In the genomic region with DNA sequence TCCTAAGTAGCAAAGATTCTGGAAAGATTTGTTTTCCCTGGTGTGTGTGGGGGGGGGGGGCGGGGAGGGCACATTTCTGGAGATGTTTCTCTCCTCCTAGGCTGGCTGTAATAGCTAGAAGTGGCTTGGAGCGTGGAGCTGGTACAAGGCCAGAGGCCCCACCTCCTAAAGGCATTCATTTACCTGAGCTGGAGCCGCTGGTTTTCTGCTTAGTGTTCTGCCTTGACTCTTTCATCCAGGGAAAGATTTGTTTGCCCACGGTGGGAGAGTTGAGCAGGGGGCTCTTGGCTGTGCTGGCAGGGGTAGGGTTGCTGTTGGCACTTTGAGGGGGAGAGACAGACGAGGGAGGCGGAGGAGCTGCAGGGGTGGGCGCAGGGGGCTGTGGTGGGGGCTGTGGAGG, we compare ENCODE assay signal across 13 mouse cellular contexts. TPM values are rescaled to one million over a fixed set of nuclear protein-coding genes. Genes with fewer than 3 reads are reported as not detected.
DNase-seq lines count a peak whose midpoint lies in the region; ATAC-seq lines count a peak whose summit lies in the region.
"Had no signal": no experiment of that assay in that cellular context is flagged by ENCODE, and none has a peak within 500 bp of the region (broad histone marks: within the 10 kb centered on the region; RNA-seq: fewer than 3 reads in every experiment).

No protein-coding gene starts in this region.

- no peaks in the 10 kb centered on the region for H3K9me3 ChIP-seq in heart, embryonic 12.5 days (replicated peaks)
- no peaks in the 10 kb centered on the region for H3K9me3 ChIP-seq in embryonic facial prominence, embryonic 13.5 days
- H3K9me3 ChIP-seq in kidney, embryonic 14.5 days (ENCODE audit: control insufficient read depth, low read length), result no peaks in the 10 kb centered on the region

- peak overlapping the region; percentile 49 for H3K4me2 ChIP-seq in heart, embryonic 12.5 days
- H3K4me2 ChIP-seq in embryonic facial prominence, embryonic 13.5 days, result peak overlapping the region; percentile 48
- peak overlapping the region; percentile 59 for H3K4me2 ChIP-seq in kidney, embryonic 14.5 days (replicated peaks; ENCODE audit: low read depth, low read length)

- no peak overlapping the region for H3K9ac ChIP-seq in heart, embryonic 12.5 days
- no peak overlapping the region for H3K9ac ChIP-seq in embryonic facial prominence, embryonic 13.5 days
- peak overlapping the region; percentile 47 for H3K9ac ChIP-seq in kidney, embryonic 14.5 days (ENCODE audit: low read depth, low read length)

- ATAC-seq in heart, embryonic 12.5 days (ENCODE audit: insufficient number of reproducible peaks, low FRiP score), result no peak
- ATAC-seq in embryonic facial prominence, embryonic 13.5 days (ENCODE audit: insufficient number of reproducible peaks, insufficient read depth, low FRiP score, low TSS enrichment, low read depth), result no peak
- ATAC-seq in kidney, embryonic 14.5 days (ENCODE audit: low FRiP score, low TSS enrichment), result no peak; the same call in 1 of the 2 replicates
- no peak for ATAC-seq in frontal cortex, adult (ENCODE audit: low TSS enrichment)
- ATAC-seq: CD4-positive, CD25-positive, alpha-beta regulatory T cell, adult 4 months had no signal

- intact Hi-C loops in heart, postnatal 36 days (cut with DNase I), result no loop called here

- WGBS in heart, embryonic 12.5 days, result 21% methylated on average over 7 of the region's 7 CpGs
- 4% methylated on average over 7 of the region's 7 CpGs for WGBS in embryonic facial prominence, embryonic 13.5 days
- 12% methylated on average over 7 of the region's 7 CpGs for WGBS in kidney, embryonic 14.5 days

- H3K36me3 ChIP-seq in heart, embryonic 12.5 days, result no peaks in the 10 kb centered on the region
- no peaks in the 10 kb centered on the region for H3K36me3 ChIP-seq in embryonic facial prominence, embryonic 13.5 days
- peaks cover 15% of the 10 kb centered on the region; the same call in 1 of the 2 replicates for H3K36me3 ChIP-seq in kidney, embryonic 14.5 days (ENCODE audit: control insufficient read depth, insufficient read depth, low read length)

- no peak overlapping the region for H3K27ac ChIP-seq in heart, embryonic 12.5 days (ENCODE audit: poor library complexity, severe bottlenecking)
- no peak overlapping the region for H3K27ac ChIP-seq in embryonic facial prominence, embryonic 13.5 days
- H3K27ac ChIP-seq in kidney, embryonic 14.5 days (ENCODE audit: low read depth, low read length), result peak overlapping the region; percentile 97

- DNase-seq in heart, postnatal 36 days, result no peak
- DNase-seq in neural tube, embryonic 10.5 days (ENCODE audit: extremely low spot score, low spot score), result peak; percentile 62
- DNase-seq in cerebellum, adult 18-20 months, result no peak
- DNase-seq in right cerebral cortex, postnatal 14 days, result no peak

- peaks cover 90% of the 10 kb centered on the region for H3K27me3 ChIP-seq in heart, embryonic 12.5 days (replicated peaks)
- H3K27me3 ChIP-seq in embryonic facial prominence, embryonic 13.5 days, result peaks cover 99% of the 10 kb centered on the region
- no peaks in the 10 kb centered on the region; the same call in 1 of the 2 replicates for H3K27me3 ChIP-seq in kidney, embryonic 14.5 days (ENCODE audit: control insufficient read depth, insufficient read depth, low read length)

- H3K4me3 ChIP-seq in heart, embryonic 12.5 days, result peak overlapping the region; percentile 24
- no peak overlapping the region for H3K4me3 ChIP-seq in embryonic facial prominence, embryonic 13.5 days
- H3K4me3 ChIP-seq in kidney, embryonic 14.5 days (ENCODE audit: low read length), result peak overlapping the region; percentile 35

- H3K4me1 ChIP-seq in heart, embryonic 12.5 days (replicated peaks), result peaks cover 25% of the 10 kb centered on the region
- H3K4me1 ChIP-seq in embryonic facial prominence, embryonic 13.5 days, result peaks cover 13% of the 10 kb centered on the region
- peaks cover 72% of the 10 kb centered on the region for H3K4me1 ChIP-seq in kidney, embryonic 14.5 days (ENCODE audit: control insufficient read depth, insufficient read depth, low read length)

RNA-seq across cellular contexts. Expression of gene 5730596B20Rik, which starts 5.4 kb away (rescaled TPM):
- polyA plus RNA-seq in heart, embryonic 12.5 days (2016; fragmentation: Nextera tagmentation; extraction: Ambion mirVana), result 0.15 and 0.36 TPM in 2 replicates
- under 1 TPM in 1 of 2 experiments, not detected in 1; 0.08 TPM for total RNA-seq in heart, postnatal 36 days (2021)
- polyA plus RNA-seq in embryonic facial prominence, embryonic 13.5 days (2015; fragmentation: Nextera tagmentation; extraction: Ambion mirVana), result 0.08 TPM in 1 of 2 replicates, not detected in the other
- 2.7 and 2.9 TPM in 2 replicates for polyA plus RNA-seq in kidney, embryonic 14.5 days (2014; fragmentation: Nextera tagmentation; extraction: Ambion mirVana)
- total RNA-seq: common myeloid progenitor, adult 5-6 weeks; gastrocnemius, postnatal 25 days; neutrophil, adult 5-6 weeks had no signal
- polyA plus RNA-seq: CD4-positive, CD25-positive, alpha-beta regulatory T cell, adult 4 months had no signal

RNA-seq across cellular contexts. Expression of gene Hoxa2, which starts 7.3 kb away (rescaled TPM):
- polyA plus RNA-seq in heart, embryonic 12.5 days (2016; fragmentation: Nextera tagmentation; extraction: Ambion mirVana), result 0.98 and 1.2 TPM in 2 replicates
- total RNA-seq in heart, postnatal 36 days (2021), result under 1 TPM in 1 of 2 experiments, not detected in 1; 0.62 TPM
- 0.19 and 1.6 TPM in 2 replicates for polyA plus RNA-seq in embryonic facial prominence, embryonic 13.5 days (2015; fragmentation: Nextera tagmentation; extraction: Ambion mirVana)
- polyA plus RNA-seq in kidney, embryonic 14.5 days (2014; fragmentation: Nextera tagmentation; extraction: Ambion mirVana), result 4.7 and 5.5 TPM in 2 replicates
- total RNA-seq: common myeloid progenitor, adult 5-6 weeks; neutrophil, adult 5-6 weeks had no signal
- polyA plus RNA-seq: CD4-positive, CD25-positive, alpha-beta regulatory T cell, adult 4 months had no signal

RNA-seq across cellular contexts. Expression of gene Hoxa1, which starts 13.8 kb away (rescaled TPM):
- 0.89 and 1.3 TPM in 2 replicates for polyA plus RNA-seq in heart, embryonic 12.5 days (2016; fragmentation: Nextera tagmentation; extraction: Ambion mirVana)
- total RNA-seq in heart, postnatal 36 days (2021), result under 1 TPM; 0.14 to 0.24 TPM
- 0.21 and 0.84 TPM in 2 replicates for polyA plus RNA-seq in embryonic facial prominence, embryonic 13.5 days (2015; fragmentation: Nextera tagmentation; extraction: Ambion mirVana)
- polyA plus RNA-seq in kidney, embryonic 14.5 days (2014; fragmentation: Nextera tagmentation; extraction: Ambion mirVana), result 0.64 and 1.0 TPM in 2 replicates
- total RNA-seq: common myeloid progenitor, adult 5-6 weeks; liver, adult 2 months; neutrophil, adult 5-6 weeks had no signal
- polyA plus RNA-seq: CD4-positive, CD25-positive, alpha-beta regulatory T cell, adult 4 months had no signal

RNA-seq across cellular contexts. Expression of gene Hoxa4, which starts 19.6 kb away (rescaled TPM):
- polyA plus RNA-seq in heart, embryonic 12.5 days (2016; fragmentation: Nextera tagmentation; extraction: Ambion mirVana), result 0.38 and 0.39 TPM in 2 replicates
- total RNA-seq in heart, postnatal 36 days (2021), result under 1 TPM; 0.43 to 0.67 TPM
- 0.46 TPM in 1 of 2 replicates, not detected in the other for polyA plus RNA-seq in embryonic facial prominence, embryonic 13.5 days (2015; fragmentation: Nextera tagmentation; extraction: Ambion mirVana)
- 3.1 and 3.6 TPM in 2 replicates for polyA plus RNA-seq in kidney, embryonic 14.5 days (2014; fragmentation: Nextera tagmentation; extraction: Ambion mirVana)
- total RNA-seq: neutrophil, adult 5-6 weeks had no signal
- polyA plus RNA-seq: CD4-positive, CD25-positive, alpha-beta regulatory T cell, adult 4 months had no signal

RNA-seq across cellular contexts. Expression of gene Hoxa5, which starts 32.4 kb away (rescaled TPM):
- polyA plus RNA-seq in heart, embryonic 12.5 days (2016; fragmentation: Nextera tagmentation; extraction: Ambion mirVana), result 0.96 and 1.7 TPM in 2 replicates
- under 1 TPM; 0.62 to 0.72 TPM for total RNA-seq in heart, postnatal 36 days (2021)
- polyA plus RNA-seq in embryonic facial prominence, embryonic 13.5 days (2015; fragmentation: Nextera tagmentation; extraction: Ambion mirVana), result 0.18 and 4.8 TPM in 2 replicates
- polyA plus RNA-seq in kidney, embryonic 14.5 days (2014; fragmentation: Nextera tagmentation; extraction: Ambion mirVana), result 15.7 and 16.6 TPM in 2 replicates
- total RNA-seq: neutrophil, adult 5-6 weeks had no signal
- polyA plus RNA-seq: CD4-positive, CD25-positive, alpha-beta regulatory T cell, adult 4 months had no signal
